Mouse (Mus musculus) spleen, embryonic (tissue): Measurements from ENCODE around the gene Ip6k1.

Experiments
- CTCF ChIA-PET: fragments of 350-600 bp; sonication (Branson Sonifier 250); formaldehyde crosslinking; loops from one replicate; lab custom pipeline; 2022; lab: Charles Lee

Gene Ip6k1

GRCm38 (mm10) chr9:108085261-108085660 lies 83.0 kb downstream of the Ip6k1 start:
- CTCF ChIA-PET, result no interaction called here

- CTCF ChIA-PET, result no interaction called here
Observed at GRCm38 (mm10) chr9:108090611-108091120, 88.4 kb downstream of the Ip6k1 start.

- CTCF ChIA-PET, result no interaction called here
Observed at GRCm38 (mm10) chr9:108093586-108093985, 91.3 kb downstream of the Ip6k1 start.

- CTCF ChIA-PET, result no interaction called here
Observed at GRCm38 (mm10) chr9:108094184-108094941, 92.1 kb downstream of the Ip6k1 start, which contains the start of gene Apeh. Gene Apeh (minus strand): TSS chr9:108094606.

GRCm38 (mm10) chr9:108094998-108095411 lies 92.7 kb downstream of the Ip6k1 start:
- CTCF ChIA-PET, result interaction anchor here (0.6 to 0.9 kb wide), 2 partner anchors 219 to 232 kb away, joined by 3 to 8 read pairs; no protein-coding TSS in a partner anchor

- CTCF ChIA-PET, result interaction anchor here (0.6 to 0.9 kb wide), 4 partner anchors 17 to 231 kb away, joined by 3 to 8 read pairs (median 3); no protein-coding TSS in a partner anchor
Observed at GRCm38 (mm10) chr9:108095518-108095917, 93.2 kb downstream of the Ip6k1 start.

- CTCF ChIA-PET, result interaction anchor here (0.6 kb wide), 2 partner anchors 18 to 81 kb away, joined by 3 read pairs; no protein-coding TSS in a partner anchor
Observed at GRCm38 (mm10) chr9:108095949-108096712, 93.8 kb downstream of the Ip6k1 start.
